Mouse (Mus musculus): ENCODE measurements around the gene Echs1. TPM values are rescaled to one million over a fixed set of nuclear protein-coding genes. Genes with fewer than 3 reads are reported as not detected.

The Echs1 gene
- polyA plus RNA-seq, 1 experiment: 22.0 TPM

DNA sequence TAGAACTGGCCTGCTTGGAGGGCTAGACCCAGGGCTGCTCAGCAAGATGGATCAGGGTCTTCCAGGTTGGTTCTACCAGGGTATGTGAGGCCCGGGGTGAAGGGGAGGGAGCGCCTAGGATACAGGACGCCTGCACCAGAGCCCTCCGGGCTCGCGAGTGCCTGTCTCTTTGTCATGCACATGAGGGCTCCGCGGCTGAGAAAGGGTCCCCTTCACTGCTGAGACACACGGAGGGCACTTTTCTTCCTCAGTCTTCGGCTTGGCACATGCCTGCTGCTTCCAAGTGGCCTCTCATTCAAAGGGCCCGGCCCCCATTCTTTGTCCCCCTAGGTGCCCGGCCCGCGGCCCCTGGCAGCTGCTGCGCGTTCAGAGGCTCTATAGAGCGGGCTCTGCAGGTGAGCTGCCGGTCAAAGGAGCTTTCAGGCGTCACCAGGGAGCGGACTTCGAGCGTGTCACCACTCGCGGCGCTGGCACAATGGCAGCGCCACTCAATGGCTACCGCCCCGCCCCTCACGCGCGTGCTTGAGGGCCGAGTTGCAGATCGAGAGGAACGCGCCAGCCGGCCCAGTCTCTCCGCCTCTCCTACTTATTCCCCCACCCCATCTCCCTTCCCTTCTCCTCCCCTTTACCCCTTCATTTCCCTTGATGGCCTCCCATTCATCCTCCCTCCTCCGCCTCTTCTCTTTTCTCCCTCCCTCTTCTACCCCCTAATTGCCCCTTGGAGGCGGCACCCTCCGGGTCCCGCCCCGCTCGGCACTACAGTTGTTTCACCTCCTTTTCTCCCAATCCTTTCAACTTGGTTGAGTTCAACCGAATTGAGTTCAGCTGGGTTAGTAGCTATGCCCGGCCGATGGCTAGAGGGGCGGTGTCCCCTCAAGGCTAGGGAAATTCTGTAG, 55.1 kb downstream of the Echs1 start:
- H3K4me3 ChIP-seq (ENCODE audit: control insufficient read depth, low read depth, low read length): no peak overlapping the region; the same call in 1 of the 2 replicates
- no peaks in the 10 kb centered on the region for H3K36me3 ChIP-seq (ENCODE audit: control insufficient read depth, insufficient read depth, low read length)
- no peak for TF ChIP-seq POLR2A (IDR thresholded peaks at IDR 0.05; ENCODE audit: control insufficient read depth, low read depth, low read length)
- no peak for TF ChIP-seq CTCF (IDR thresholded peaks at IDR 0.05; ENCODE audit: control insufficient read depth, insufficient read depth, insufficient replicate concordance, low read depth, low read length)
- no peak overlapping the region for H3K27ac ChIP-seq (ENCODE audit: control insufficient read depth, insufficient read depth, low read depth, low read length)
- no peaks in the 10 kb centered on the region; the same call in 1 of the 2 replicates for H3K27me3 ChIP-seq (ENCODE audit: control insufficient read depth, insufficient read depth, low read length)
- peaks cover 16% of the 10 kb centered on the region for H3K4me1 ChIP-seq (ENCODE audit: control insufficient read depth, insufficient read depth, low read length)

DNA sequence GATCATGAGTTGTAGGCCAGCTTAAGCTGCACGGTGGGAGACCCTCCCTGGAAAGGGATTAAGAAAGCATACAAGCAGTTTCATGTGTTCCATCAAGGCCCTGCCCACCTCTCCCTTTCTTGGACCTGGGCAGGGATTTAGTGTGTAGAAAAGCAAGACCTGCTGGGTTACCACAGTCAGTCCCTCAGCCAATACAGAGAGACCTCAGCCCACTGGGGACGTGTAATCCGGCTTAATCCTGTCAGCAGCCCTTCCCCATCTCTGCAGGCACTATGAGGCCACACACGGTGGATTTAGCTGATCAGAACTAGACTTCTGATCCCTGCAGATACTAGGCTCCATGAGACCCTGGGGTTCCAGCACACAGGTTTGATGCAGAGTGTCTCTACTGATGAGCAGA, 56.7 kb downstream of the Echs1 start:
- Histone ChIP-seq H3K27ac (ENCODE audit: control insufficient read depth, insufficient read depth, low read depth, low read length) (no peak overlapping the region), H3K36me3 (ENCODE audit: control insufficient read depth, insufficient read depth, low read length) (no peaks in the 10 kb centered on the region), H3K4me3 (ENCODE audit: control insufficient read depth, low read depth, low read length) (no peak overlapping the region), H3K4me1 (ENCODE audit: control insufficient read depth, insufficient read depth, low read length) (peaks cover 14% of the 10 kb centered on the region), H3K27me3 (ENCODE audit: control insufficient read depth, insufficient read depth, low read length) (no peaks in the 10 kb centered on the region; the same call in 1 of the 2 replicates)
- no peak for TF ChIP-seq CTCF (IDR thresholded peaks at IDR 0.05; ENCODE audit: control insufficient read depth, insufficient read depth, insufficient replicate concordance, low read depth, low read length)
- TF ChIP-seq POLR2A (IDR thresholded peaks at IDR 0.05; ENCODE audit: control insufficient read depth, low read depth, low read length): no peak

DNA sequence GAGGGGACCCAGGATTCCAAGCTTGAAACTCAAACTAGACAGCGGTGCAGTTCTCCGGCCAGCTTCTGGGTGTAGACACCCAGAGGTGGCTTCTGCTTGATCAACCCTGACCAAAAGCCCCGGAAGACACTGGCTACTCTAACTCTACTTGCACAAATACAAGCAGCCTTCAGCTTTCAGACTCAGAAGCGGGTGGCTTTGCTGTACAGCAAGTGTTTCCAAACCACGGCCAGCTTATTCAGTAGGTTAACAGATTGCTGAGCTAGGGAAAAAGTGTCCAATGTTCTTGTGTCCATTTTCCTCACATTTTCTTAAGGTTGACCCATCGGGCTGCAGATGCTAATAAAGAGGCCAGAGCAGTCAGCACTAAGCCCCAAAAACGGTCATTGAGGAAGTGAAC, 57.7 kb downstream of the Echs1 start:
- no peaks in the 10 kb centered on the region for H3K36me3 ChIP-seq (ENCODE audit: control insufficient read depth, insufficient read depth, low read length)
- no peak overlapping the region for H3K4me3 ChIP-seq (ENCODE audit: control insufficient read depth, low read depth, low read length)
- TF ChIP-seq CTCF (IDR thresholded peaks at IDR 0.05; ENCODE audit: control insufficient read depth, insufficient read depth, insufficient replicate concordance, low read depth, low read length) (no peak), POLR2A (IDR thresholded peaks at IDR 0.05; ENCODE audit: control insufficient read depth, low read depth, low read length) (no peak)
- H3K27me3 ChIP-seq (ENCODE audit: control insufficient read depth, insufficient read depth, low read length): no peaks in the 10 kb centered on the region; the same call in 1 of the 2 replicates
- peaks cover 14% of the 10 kb centered on the region for H3K4me1 ChIP-seq (ENCODE audit: control insufficient read depth, insufficient read depth, low read length)
- H3K27ac ChIP-seq (ENCODE audit: control insufficient read depth, insufficient read depth, low read depth, low read length): no peak overlapping the region

DNA sequence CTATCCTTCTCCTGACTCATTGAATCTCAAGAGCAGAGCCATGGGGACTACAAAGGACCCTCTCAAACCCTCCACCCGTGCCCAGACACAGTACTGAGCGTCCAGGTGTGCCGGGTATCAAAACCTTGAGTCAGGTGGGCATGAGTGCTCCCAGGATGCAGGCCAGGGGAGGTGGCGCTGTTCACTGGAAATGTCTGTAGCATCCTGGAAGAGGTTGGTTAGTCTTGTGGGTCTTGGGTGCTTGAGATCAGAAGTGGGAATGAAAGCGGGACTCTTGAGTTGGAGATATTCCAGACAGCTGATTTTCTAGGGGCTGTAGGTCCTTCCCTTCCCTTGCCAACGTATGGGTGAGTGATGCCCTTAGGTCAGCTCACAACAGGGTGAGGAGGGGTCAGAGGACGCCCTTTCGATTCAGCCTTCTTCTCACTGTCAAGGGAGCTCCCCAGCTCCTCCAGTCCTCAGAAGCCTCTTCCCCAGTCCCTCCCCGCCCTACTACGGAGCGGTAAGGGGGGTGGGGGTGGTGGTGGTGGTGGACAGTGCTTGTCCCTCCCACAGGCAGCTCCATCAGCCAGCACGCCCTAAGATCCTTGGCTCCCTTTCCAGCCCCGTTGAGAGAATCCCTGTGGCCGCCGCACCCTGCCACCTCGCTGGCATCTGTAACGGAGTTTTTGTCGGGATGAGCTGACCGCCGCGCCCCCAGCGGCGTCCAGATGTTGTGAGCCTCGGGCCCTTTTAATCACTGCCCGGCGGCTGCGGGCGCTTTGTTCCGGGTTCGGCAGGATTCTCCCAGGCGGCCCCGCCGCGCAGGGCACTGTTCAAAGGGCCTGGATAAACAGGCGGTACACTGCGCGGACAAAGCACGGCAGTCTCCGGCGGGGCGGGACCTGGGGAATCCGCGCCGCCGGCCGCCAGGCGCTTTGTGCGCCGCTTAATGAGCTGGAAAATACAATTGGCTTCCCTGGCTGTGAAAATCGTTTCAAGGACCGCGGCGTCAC, 58.6 kb downstream of the Echs1 start:
- Histone ChIP-seq H3K27ac (ENCODE audit: control insufficient read depth, insufficient read depth, low read depth, low read length) (no peak overlapping the region), H3K36me3 (ENCODE audit: control insufficient read depth, insufficient read depth, low read length) (no peaks in the 10 kb centered on the region), H3K4me1 (ENCODE audit: control insufficient read depth, insufficient read depth, low read length) (peaks cover 14% of the 10 kb centered on the region), H3K4me3 (ENCODE audit: control insufficient read depth, low read depth, low read length) (no peak overlapping the region; the same call in 1 of the 2 replicates), H3K27me3 (ENCODE audit: control insufficient read depth, insufficient read depth, low read length) (no peaks in the 10 kb centered on the region; the same call in 1 of the 2 replicates)
- no peak for TF ChIP-seq CTCF (IDR thresholded peaks at IDR 0.05; ENCODE audit: control insufficient read depth, insufficient read depth, insufficient replicate concordance, low read depth, low read length)
- no peak for TF ChIP-seq POLR2A (IDR thresholded peaks at IDR 0.05; ENCODE audit: control insufficient read depth, low read depth, low read length)

Other genes with a start within 250 kb of the Echs1 start
- 3.6 and 3.9 TPM in 2 replicates for gene Kndc1, start 221.8 kb downstream of the Echs1 start, polyA plus RNA-seq (2012; rRNA removed)
- 1.5 and 2.1 TPM in 2 replicates for gene Utf1, start 172.7 kb downstream of the Echs1 start, polyA plus RNA-seq (2012; rRNA removed)
- 108 and 114 TPM in 2 replicates for gene 6430531B16Rik, start 137.7 kb downstream of the Echs1 start, polyA plus RNA-seq (2012; rRNA removed)
- 6.9 and 7.0 TPM in 2 replicates for gene Adam8, start 123.9 kb downstream of the Echs1 start, polyA plus RNA-seq (2012; rRNA removed)
- 57.7 and 58.9 TPM in 2 replicates for gene Zfp511, start 80.1 kb downstream of the Echs1 start, polyA plus RNA-seq (2012; rRNA removed)
- 60.3 and 67.5 TPM in 2 replicates for gene Tubgcp2, start 79.8 kb downstream of the Echs1 start, polyA plus RNA-seq (2012; rRNA removed)
- 0.12 TPM in 1 of 2 replicates, not detected in the other for gene Msx3, start 67.4 kb downstream of the Echs1 start, polyA plus RNA-seq (2012; rRNA removed)
- 3.7 and 4.6 TPM in 2 replicates for gene Caly, start 33.9 kb downstream of the Echs1 start, polyA plus RNA-seq (2012; rRNA removed)
- 0.73 and 1.4 TPM in 2 replicates for gene Prap1, start 23.1 kb downstream of the Echs1 start, polyA plus RNA-seq (2012; rRNA removed)
- gene Fuom, start 14.0 kb downstream of the Echs1 start, polyA plus RNA-seq (2012; rRNA removed): 2.1 and 2.7 TPM in 2 replicates
- gene Paox, start 677 bp downstream of the Echs1 start, polyA plus RNA-seq (2012; rRNA removed): 3.0 and 4.2 TPM in 2 replicates
- 10.7 and 11.3 TPM in 2 replicates for gene Mtg1, start 21.1 kb upstream of the Echs1 start, polyA plus RNA-seq (2012; rRNA removed)
- 0.13 and 0.30 TPM in 2 replicates for gene Sprn, start 38.4 kb upstream of the Echs1 start, polyA plus RNA-seq (2012; rRNA removed)
- gene Olfr522, start 48.3 kb upstream of the Echs1 start, polyA plus RNA-seq (2012; rRNA removed): not detected in 2 replicates
- gene Olfr523, start 56.7 kb upstream of the Echs1 start, polyA plus RNA-seq (2012; rRNA removed): not detected in 2 replicates
- gene Olfr524, start 89.5 kb upstream of the Echs1 start, polyA plus RNA-seq (2012; rRNA removed): not detected in 2 replicates
- 0.02 and 0.28 TPM in 2 replicates for gene Cd163l1, start 101.8 kb upstream of the Echs1 start, polyA plus RNA-seq (2012; rRNA removed)
- 0.13 and 0.19 TPM in 2 replicates for gene 5830411N06Rik, start 130.8 kb upstream of the Echs1 start, polyA plus RNA-seq (2012; rRNA removed)
- gene Olfr525, start 204.4 kb upstream of the Echs1 start, polyA plus RNA-seq (2012; rRNA removed): not detected in 2 replicates
- gene Olfr527, start 217.5 kb upstream of the Echs1 start, polyA plus RNA-seq (2012; rRNA removed): not detected in 2 replicates
- not detected in 2 replicates for gene Olfr60, start 245.2 kb upstream of the Echs1 start, polyA plus RNA-seq (2012; rRNA removed)